Mouse (Mus musculus) thymus, adult 2 months (tissue): ENCODE results near the gene Zp3.

Experiments
- CTCF ChIP-seq: fragments of 200-500 bp; IDR thresholded peaks from 2 replicates; pipeline ENCODE4 v1.5.1; 2012; ENCODE audit warnings: mild to moderate bottlenecking, control low read depth, low read length, moderate library complexity, borderline replicate concordance; ENCODE audit not compliant: control insufficient read depth, poor library complexity, insufficient read depth; ENCODE audit errors: extremely low read depth
- POLR2A ChIP-seq: fragments of 200-500 bp; IDR thresholded peaks from 2 replicates; pipeline ENCODE4 v1.6.1; 2012; ENCODE audit warnings: mild to moderate bottlenecking, low read length, control low read depth, moderate library complexity; ENCODE audit not compliant: control insufficient read depth, poor library complexity, insufficient read depth; ENCODE audit errors: extremely low read depth

DNA sequence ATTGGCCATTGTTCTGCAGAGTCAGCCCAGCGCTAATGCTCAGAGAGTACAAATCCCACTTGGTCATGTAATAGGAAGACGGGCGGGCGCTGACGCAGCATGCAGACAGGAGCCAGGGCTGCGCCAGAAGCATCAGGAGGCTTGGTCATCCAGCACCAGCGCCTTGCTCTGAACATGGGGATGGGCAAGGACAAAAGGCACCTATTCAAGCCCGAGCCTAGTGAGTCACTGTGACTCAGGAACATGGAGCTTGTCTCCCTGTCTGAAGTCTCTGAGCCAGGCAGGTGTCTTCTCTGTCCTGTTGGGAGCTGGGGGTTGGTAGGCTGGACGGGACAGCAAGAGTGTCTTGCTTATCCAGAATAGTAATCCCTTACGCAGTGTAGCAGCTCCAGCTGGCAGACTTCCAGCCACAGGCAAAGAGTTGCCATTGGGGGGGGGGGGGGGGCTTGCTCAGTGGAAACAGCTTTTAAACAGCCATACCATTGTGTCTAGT lies 33.9 kb upstream of the Zp3 start:
- no peak for TF ChIP-seq POLR2A
- TF ChIP-seq CTCF = no peak
